Mouse (Mus musculus) lung, postnatal 25 days (tissue): Measurements from ENCODE around the gene Zfp423.

Experiments
- DNase-seq: peaks from one replicate; pipeline ENCODE4 v3.0.0; 2022; ENCODE audit warnings: low spot score

Zfp423 gene

GRCm38 (mm10) chr8:87662811-87663341 lies 296.5 kb downstream of the Zfp423 start:
- DNase-seq: no peak

DNA sequence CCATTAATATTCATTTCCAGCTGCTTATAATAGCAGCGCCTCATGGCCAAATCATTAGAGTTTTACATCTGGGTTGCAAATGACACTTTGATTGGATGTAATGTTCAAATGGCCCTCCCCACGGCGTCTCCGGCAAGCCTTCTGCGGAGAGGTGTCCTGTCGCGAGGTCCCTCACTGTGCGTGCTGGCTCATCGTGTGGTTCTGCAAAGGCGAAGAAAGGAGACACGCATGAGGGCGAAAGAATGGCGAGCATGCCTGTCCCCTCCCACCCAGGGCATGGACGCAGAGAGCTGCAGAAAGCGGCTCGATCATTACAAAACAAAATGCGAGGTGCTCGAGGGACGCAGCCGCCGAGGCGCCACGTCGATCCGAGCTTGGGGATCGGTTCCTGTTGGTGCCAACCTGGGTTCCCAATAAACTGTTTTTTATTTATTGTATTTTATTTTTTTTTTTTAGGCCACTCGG lies 297.1 kb downstream of the Zfp423 start:
- no peak for DNase-seq

- no peak for DNase-seq
These were observed 298.2 kb downstream of the Zfp423 start for GRCm38 (mm10) chr8:87660916-87661910.

- DNase-seq: no peak
These were observed 299.1 kb downstream of the Zfp423 start for GRCm38 (mm10) chr8:87660029-87660915.

DNA sequence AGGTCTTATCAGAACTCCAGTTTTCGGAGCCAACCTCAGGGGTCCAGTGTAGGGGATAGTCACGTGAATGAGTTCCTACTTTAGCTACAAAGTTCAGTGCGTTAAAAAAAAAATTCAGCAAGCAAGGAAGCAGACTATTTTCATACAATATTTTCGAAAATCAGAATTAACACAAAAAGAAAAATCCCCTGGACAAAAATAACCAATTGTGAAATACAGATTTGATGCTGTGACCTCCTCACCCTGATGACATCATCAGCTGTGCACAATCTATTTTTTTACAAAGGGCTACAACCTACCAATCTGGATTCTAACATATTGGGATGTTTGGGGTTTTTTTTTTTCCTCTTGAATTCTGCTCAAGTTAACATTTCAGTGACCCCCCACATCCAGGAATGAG lies 301.9 kb downstream of the Zfp423 start:
- DNase-seq: no peak

GRCm38 (mm10) chr8:87656484-87657230 lies 302.7 kb downstream of the Zfp423 start:
- DNase-seq: peak; percentile 63

DNA sequence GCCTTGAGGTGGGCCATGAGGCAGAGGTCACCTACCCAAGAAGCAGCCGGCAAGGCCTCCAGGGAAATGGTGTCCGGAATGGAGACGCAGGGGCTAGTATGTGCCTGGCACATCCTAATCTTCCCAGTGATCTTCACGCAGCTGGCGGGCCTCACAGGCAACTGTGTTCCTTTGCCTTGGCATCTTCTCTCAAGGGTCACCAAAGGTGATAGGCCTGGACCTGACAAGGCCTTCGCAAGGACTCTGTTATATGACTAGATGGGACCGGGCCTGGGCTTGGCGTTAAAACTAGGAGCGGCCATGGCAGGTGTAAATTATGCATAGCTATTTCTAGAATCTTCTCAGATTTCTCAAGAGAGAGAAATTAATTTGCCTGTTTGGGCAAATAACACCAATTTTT lies 303.4 kb downstream of the Zfp423 start:
- no peak for DNase-seq

GRCm38 (mm10) chr8:87647781-87648180 lies 311.6 kb downstream of the Zfp423 start:
- no peak for DNase-seq

GRCm38 (mm10) chr8:87645829-87646483 lies 313.4 kb downstream of the Zfp423 start:
- DNase-seq: peak; percentile 19

DNA sequence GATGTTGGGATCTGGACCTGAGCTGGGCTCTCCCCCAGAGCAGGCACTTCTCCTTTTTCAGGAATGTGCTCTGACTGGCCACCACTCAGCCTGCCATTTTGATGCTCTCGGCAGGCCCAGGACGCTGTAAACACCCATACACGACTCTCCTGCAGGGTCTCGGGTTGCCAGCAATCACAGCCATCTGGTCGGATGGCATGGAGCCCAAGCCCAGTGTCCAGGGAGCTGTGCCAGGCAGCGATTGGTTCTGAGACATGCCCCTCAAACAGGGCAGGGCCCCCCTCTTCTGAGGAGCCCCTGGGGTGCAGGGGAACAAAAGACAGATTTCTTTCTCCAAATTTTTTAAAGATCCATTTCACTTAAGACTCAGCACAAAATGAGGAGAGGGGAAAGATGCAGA lies 314.0 kb downstream of the Zfp423 start:
- no peak for DNase-seq

DNA sequence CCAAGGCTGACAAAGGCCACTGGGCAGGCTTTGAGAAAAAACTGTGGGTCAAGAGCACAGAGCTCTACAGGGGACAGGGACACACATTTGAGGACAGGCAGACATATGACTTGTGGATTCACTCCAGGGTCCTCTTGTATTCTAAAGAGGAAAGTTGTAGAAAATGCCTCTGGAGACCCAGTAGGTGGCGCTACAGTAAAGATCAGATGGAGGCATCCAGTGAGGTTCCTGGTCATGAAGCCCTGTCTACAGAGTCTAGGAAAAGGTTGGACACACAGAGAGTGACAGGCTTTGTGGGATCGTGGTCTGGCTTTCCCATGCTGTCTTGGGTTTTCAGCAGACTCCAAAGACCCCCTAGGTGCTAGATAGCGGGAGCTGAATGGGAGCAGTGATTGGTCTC lies 318.5 kb downstream of the Zfp423 start:
- DNase-seq: no peak

DNA sequence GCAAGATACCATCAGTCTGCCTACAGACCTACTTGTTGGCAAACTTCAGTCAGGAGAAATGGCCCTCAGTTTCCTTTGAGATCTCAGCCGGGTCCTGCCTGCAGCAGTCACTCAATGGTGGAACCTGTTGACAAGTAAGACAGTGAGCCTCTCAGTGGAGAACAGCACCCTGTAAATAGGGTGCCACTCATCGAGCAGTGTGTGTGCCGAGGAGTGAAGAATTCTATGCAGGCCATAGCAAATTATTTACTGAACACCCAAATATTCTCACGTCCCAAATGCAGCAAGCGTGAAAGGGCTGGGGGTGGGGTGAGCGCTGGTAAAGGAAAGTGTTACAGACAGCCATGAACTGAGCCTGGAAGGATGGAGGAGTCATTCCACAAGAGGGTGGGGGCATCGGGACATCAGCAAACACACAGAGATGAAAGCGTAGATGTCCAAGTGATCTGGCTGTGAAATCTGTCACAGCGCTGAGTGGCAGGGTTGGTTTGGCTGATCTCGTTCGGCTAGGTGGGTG lies 323.1 kb downstream of the Zfp423 start:
- no peak for DNase-seq

DNA sequence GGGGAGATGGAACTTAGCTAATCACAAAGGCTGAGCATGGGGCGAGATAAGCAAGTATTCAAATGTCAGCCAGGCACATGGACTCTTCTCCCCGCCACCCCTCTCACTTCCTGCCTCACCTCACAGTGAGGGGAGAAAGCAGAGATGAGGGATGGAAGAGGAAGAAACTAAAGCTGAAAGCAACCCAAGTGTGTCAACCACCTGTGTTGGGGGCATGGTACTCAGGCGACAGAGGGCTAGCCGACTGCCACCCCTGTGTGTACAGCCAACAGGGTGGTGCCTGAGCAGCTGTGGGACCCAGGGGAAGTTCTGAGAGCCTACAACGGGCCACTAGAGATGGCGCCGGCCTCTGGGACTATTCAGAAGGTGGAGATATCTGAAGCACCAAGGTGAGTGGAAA lies 327.6 kb downstream of the Zfp423 start:
- DNase-seq: no peak

DNA sequence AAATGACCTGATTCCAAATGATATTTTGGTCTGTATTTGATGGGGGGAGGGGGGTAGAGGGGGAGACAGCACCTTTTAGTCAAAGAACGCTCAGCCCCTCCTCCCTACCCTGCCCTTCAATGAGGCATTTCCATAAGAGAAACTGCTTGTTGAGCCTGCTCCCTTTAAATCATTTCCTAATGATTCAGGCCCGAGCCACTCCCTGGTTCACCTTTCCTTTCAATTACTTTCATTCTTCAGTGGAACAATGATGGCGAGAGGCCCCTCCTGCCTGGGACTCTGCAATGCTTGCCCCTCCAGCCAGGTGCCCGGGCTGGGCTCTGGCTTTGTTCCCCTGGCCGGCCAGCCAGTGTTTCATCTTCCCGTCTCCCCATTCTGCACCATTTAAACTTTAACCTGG lies 329.7 kb downstream of the Zfp423 start:
- no peak for DNase-seq

GRCm38 (mm10) chr8:87621181-87621580 lies 338.2 kb downstream of the Zfp423 start:
- DNase-seq: no peak

GRCm38 (mm10) chr8:87620225-87620624 lies 339.2 kb downstream of the Zfp423 start:
- DNase-seq: no peak

DNA sequence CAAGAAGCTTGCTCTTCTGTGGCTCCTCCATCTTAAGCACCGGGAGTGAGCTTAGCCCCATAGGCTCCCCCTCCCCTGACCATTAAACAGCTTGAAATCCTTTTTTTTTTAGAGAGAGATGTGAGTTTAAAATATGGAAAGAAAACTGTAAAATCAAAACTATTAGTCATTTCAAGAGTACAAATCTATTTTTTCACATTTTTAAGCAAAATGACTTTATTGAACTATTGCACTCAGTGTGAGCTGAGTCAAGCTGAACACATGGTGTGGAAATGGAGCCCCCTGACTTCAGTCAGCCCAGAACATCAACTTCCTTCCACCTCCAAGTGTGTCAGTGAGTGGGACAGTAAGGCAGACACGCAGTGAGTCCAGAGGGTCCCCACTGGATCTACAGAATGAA lies 339.9 kb downstream of the Zfp423 start:
- DNase-seq: no peak

DNA sequence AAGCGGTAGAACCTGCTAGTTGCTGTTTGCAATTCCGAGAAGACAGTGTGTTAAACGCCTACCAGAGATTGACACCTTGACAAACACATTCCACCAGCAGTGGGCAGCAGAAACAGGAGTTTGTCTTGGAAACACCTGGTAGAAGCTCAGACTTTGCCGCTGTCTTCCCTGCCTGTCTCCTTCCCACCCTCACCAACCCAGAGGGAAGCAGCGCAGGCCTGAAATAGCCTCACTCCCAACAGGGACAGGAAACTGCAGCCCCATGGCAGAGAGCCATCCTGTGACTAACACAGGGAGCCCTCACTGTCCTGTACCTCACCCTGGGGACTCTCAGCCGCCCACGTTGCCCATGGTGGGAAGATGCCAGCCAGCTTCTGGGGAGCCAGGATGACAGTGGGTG lies 340.3 kb downstream of the Zfp423 start:
- no peak for DNase-seq

DNA sequence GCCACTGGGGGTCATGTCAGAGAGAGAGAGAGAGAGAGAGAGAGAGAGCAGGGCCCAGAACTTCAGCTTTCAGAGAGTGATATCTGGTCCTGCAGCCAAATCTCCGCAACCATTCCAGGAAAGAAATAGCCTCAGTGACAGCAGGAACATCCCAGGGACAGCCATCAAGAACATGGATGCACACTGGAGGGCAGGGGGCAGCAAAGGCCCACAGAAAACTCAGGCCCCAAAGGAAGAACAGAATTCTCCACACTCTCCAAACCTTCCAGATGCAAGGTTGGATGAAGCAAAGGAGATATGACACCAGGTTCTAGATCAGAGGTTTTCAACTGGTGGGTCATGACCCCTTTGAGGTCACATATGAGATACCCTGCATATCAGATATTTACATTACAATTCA lies 345.7 kb downstream of the Zfp423 start:
- no peak for DNase-seq
